Mouse (Mus musculus): ENCODE results near the gene Cds2.

- no peak for TF ChIP-seq CTCF (IDR thresholded peaks at IDR 0.05; ENCODE audit: low read depth, low read length)
- no peak for TF ChIP-seq POLR2A (IDR thresholded peaks at IDR 0.05; ENCODE audit: borderline replicate concordance, low read depth, low read length)
Measured at GRCm38 (mm10) chr2:132235291-132235690, 27.7 kb upstream of the Cds2 start.

All from bone marrow macrophage, adult 2 months (primary cell).